Mouse (Mus musculus) hindbrain, embryonic 16.5 days (tissue): Measurements from ENCODE around the gene Bcl11a. TPM values are rescaled to one million over a fixed set of nuclear protein-coding genes. Genes with fewer than 3 reads are reported as not detected.

Experiments
- ATAC-seq: fragments of 200-750 bp; cut with Nextera tagmentation; 2 replicates; pipeline ENCODE4 v1.8.0; 2017; ENCODE audit warnings: moderate TSS enrichment, moderate library complexity
- H3K27ac ChIP-seq: fragments of 300-500 bp; sonication (generic); 2 replicates; pipeline ENCODE4 v1.5.1; 2014; ENCODE audit warnings: low read depth, mild to moderate bottlenecking, control low read depth, low read length, moderate library complexity
- H3K27me3 ChIP-seq: fragments of 300-500 bp; sonication (generic); replicated peaks from 2 replicates; pipeline ENCODE4 v1.6.1; 2014; ENCODE audit warnings: low read length; ENCODE audit not compliant: control insufficient read depth, insufficient read depth
- H3K36me3 ChIP-seq: fragments of 300-500 bp; sonication (generic); 2 replicates; pipeline ENCODE4 v1.6.1; 2014; ENCODE audit warnings: mild to moderate bottlenecking, low read length, moderate library complexity, mixed read lengths; ENCODE audit not compliant: control insufficient read depth, insufficient read depth
- H3K4me1 ChIP-seq: fragments of 300-500 bp; sonication (generic); 2 replicates; pipeline ENCODE4 v1.6.1; 2014; ENCODE audit warnings: low read depth, low read length; ENCODE audit not compliant: control insufficient read depth, insufficient read depth
- H3K4me2 ChIP-seq: fragments of 300-500 bp; sonication (generic); 2 replicates; pipeline ENCODE4 v1.6.1; 2014; ENCODE audit warnings: mild to moderate bottlenecking, low read length, control low read depth, moderate library complexity
- H3K4me3 ChIP-seq: fragments of 300-500 bp; sonication (generic); 2 replicates; pipeline ENCODE4 v1.5.1; 2014; ENCODE audit warnings: mild to moderate bottlenecking, low read length, control low read depth, moderate library complexity
- H3K9ac ChIP-seq: fragments of 300-500 bp; sonication (generic); 2 replicates; pipeline ENCODE4 v1.6.1; 2014; ENCODE audit warnings: low read depth, mild to moderate bottlenecking, control low read depth, low read length, moderate library complexity
- H3K9me3 ChIP-seq: fragments of 300-500 bp; sonication (generic); 2 replicates; pipeline ENCODE4 v1.6.1; 2014; ENCODE audit warnings: mild to moderate bottlenecking, low read length, moderate library complexity; ENCODE audit not compliant: control insufficient read depth
- WGBS: fragments of 180-500 bp; shearing (Covaris S2); extraction: QIAGEN DNeasy Blood & Tissue Kit; methylation state at CpG from one replicate; pipeline ENCODE4 v1.1.7; 2014; 5-methylcytosine and 5-hydroxymethylcytosine counted together
- polyA plus RNA-seq: library from polyadenylated mRNA; unstranded; fragments of >200 nt; fragmentation: Nextera tagmentation; extraction: Ambion mirVana; gene quantifications from 2 replicates; pipeline ENCODE4 v1.2.1, GENCODE M21; 2015

Gene Bcl11a
- polyA plus RNA-seq, 1 experiment from 2014 or later, result 97.9 TPM

GRCm38 (mm10) chr11:24214509-24215134, 136.8 kb downstream of the Bcl11a start:
- H3K36me3 ChIP-seq, result no peaks in the 10 kb centered on the region
- H3K27me3 ChIP-seq, result no peaks in the 10 kb centered on the region
- no peak for ATAC-seq
- H3K9ac ChIP-seq, result no peak overlapping the region
- H3K4me1 ChIP-seq, result no peaks in the 10 kb centered on the region
- no peaks in the 10 kb centered on the region for H3K9me3 ChIP-seq
- 74% methylated on average over 3 of the region's 3 CpGs for WGBS
- no peak overlapping the region for H3K4me3 ChIP-seq
- no peak overlapping the region for H3K4me2 ChIP-seq
- no peak overlapping the region for H3K27ac ChIP-seq

GRCm38 (mm10) chr11:24217741-24218333, 140.0 kb downstream of the Bcl11a start:
- 94% methylated on average over 6 of the region's 6 CpGs for WGBS
- Histone ChIP-seq H3K27ac (no peak overlapping the region), H3K27me3 (no peaks in the 10 kb centered on the region), H3K4me2 (no peak overlapping the region), H3K4me1 (no peaks in the 10 kb centered on the region), H3K9me3 (no peaks in the 10 kb centered on the region), H3K4me3 (no peak overlapping the region), H3K36me3 (no peaks in the 10 kb centered on the region), H3K9ac (no peak overlapping the region)
- ATAC-seq, result no peak

GRCm38 (mm10) chr11:24221601-24222307, 143.9 kb downstream of the Bcl11a start:
- Histone ChIP-seq H3K36me3 (no peaks in the 10 kb centered on the region), H3K4me2 (no peak overlapping the region), H3K27ac (no peak overlapping the region), H3K27me3 (no peaks in the 10 kb centered on the region), H3K4me3 (no peak overlapping the region), H3K9ac (no peak overlapping the region), H3K4me1 (no peaks in the 10 kb centered on the region), H3K9me3 (no peaks in the 10 kb centered on the region)
- whole genome bisulfite sequencing, result 81% methylated on average over 4 of the region's 4 CpGs
- ATAC-seq, result peak; percentile 67; the same call in 1 of the 2 replicates

Other genes with a start within 250 kb of the Bcl11a start
- 15.9 and 18.6 TPM in 2 replicates for gene Papolg, start 182.8 kb upstream of the Bcl11a start, polyA plus RNA-seq
- 0.21 TPM in 1 of 2 replicates, not detected in the other for gene A830031A19Rik, start 3.0 kb upstream of the Bcl11a start, polyA plus RNA-seq